24 mouse cellular contexts compared by ENCODE assay signal in genomic region chr11:51951861-51952420, GRCm38 (mm10). TPM values are rescaled to one million over a fixed set of nuclear protein-coding genes. Genes with fewer than 3 reads are reported as not detected.
DNase-seq lines count a peak whose midpoint lies in the region; ATAC-seq and TF ChIP-seq lines count a peak whose summit lies in the region.
"Had no signal": no experiment of that assay in that cellular context is flagged by ENCODE, and none has a peak within 500 bp of the region (broad histone marks: within the 10 kb centered on the region; RNA-seq: fewer than 3 reads in every experiment).

No protein-coding gene starts in this region.

- peak; percentile 12 for DNase-seq in kidney, adult 11 months
- DNase-seq in kidney, adult 8-10 months = no peak
- peak; percentile 65 for DNase-seq in 416B (ENCODE audit: low read depth)
- DNase-seq in NIH3T3 (ENCODE audit: low read depth) = peak; percentile 62
- DNase-seq in kidney, postnatal 25 days = peak; percentile 25 to 48
- DNase-seq in lung, postnatal 0 days (ENCODE audit: low spot score) = no peak
- DNase-seq in forebrain, postnatal 0 days = no peak
- DNase-seq: adrenal gland, postnatal 14 days; cerebellum, adult 8-10 months; gastrocnemius, postnatal 36 days; heart, postnatal 36 days; lung, adult 2 months; right cerebral cortex, postnatal 25 days had no signal

- no peak overlapping the region for H3K4me3 ChIP-seq in lung, postnatal 0 days (ENCODE audit: low read depth, low read length)
- no peak overlapping the region for H3K4me3 ChIP-seq in forebrain, postnatal 0 days (ENCODE audit: low read depth, low read length)
- H3K4me3 ChIP-seq: embryonic facial prominence, embryonic 12.5 days; forebrain, embryonic 10.5 days; heart, embryonic 13.5 days; layer of hippocampus, adult 2 months; limb, embryonic 10.5 days; midbrain, embryonic 12.5 days; neural tube, embryonic 15.5 days had no signal

- no peak for ATAC-seq in lung, postnatal 0 days
- ATAC-seq in forebrain, postnatal 0 days = no peak

- no peak for TF ChIP-seq CTCF in lung, postnatal 0 days (IDR thresholded peaks at IDR 0.05)
- no peak for TF ChIP-seq CTCF in forebrain, postnatal 0 days (IDR thresholded peaks at IDR 0.05; ENCODE audit: low read depth)

- 46% methylated on average over 5 of the region's 5 CpGs for WGBS in lung, postnatal 0 days
- WGBS in forebrain, postnatal 0 days = 62% methylated on average over 5 of the region's 5 CpGs

- H3K9me3 ChIP-seq in lung, postnatal 0 days (ENCODE audit: low read length) = no peaks in the 10 kb centered on the region
- no peaks in the 10 kb centered on the region for H3K9me3 ChIP-seq in forebrain, postnatal 0 days (ENCODE audit: low read length)
- H3K9me3 ChIP-seq: forebrain, embryonic 10.5 days; G1E; limb, embryonic 10.5 days; midbrain, embryonic 12.5 days; neural tube, embryonic 15.5 days had no signal

- H3K9ac ChIP-seq in lung, postnatal 0 days (replicated peaks; ENCODE audit: low read depth) = no peak overlapping the region
- no peak overlapping the region for H3K9ac ChIP-seq in forebrain, postnatal 0 days
- H3K9ac ChIP-seq: embryonic facial prominence, embryonic 12.5 days; heart, embryonic 13.5 days; midbrain, embryonic 12.5 days; neural tube, embryonic 15.5 days had no signal

- H3K36me3 ChIP-seq in lung, postnatal 0 days (ENCODE audit: insufficient read depth, low read length) = no peaks in the 10 kb centered on the region
- no peaks in the 10 kb centered on the region for H3K36me3 ChIP-seq in forebrain, postnatal 0 days (ENCODE audit: insufficient read depth)
- H3K36me3 ChIP-seq: embryonic facial prominence, embryonic 12.5 days; forebrain, embryonic 10.5 days; G1E; heart, embryonic 13.5 days; limb, embryonic 10.5 days; midbrain, embryonic 12.5 days; neural tube, embryonic 15.5 days had no signal

- no peaks in the 10 kb centered on the region for H3K4me1 ChIP-seq in lung, postnatal 0 days (ENCODE audit: insufficient read depth, low read depth, low read length)
- H3K4me1 ChIP-seq in forebrain, postnatal 0 days (ENCODE audit: insufficient read depth) = no peaks in the 10 kb centered on the region
- H3K4me1 ChIP-seq: embryonic facial prominence, embryonic 12.5 days; forebrain, embryonic 10.5 days; limb, embryonic 10.5 days; midbrain, embryonic 12.5 days; neural tube, embryonic 15.5 days had no signal

- H3K4me2 ChIP-seq in lung, postnatal 0 days (replicated peaks; ENCODE audit: low read depth, low read length) = no peak overlapping the region
- no peak overlapping the region for H3K4me2 ChIP-seq in forebrain, postnatal 0 days (ENCODE audit: low read depth)
- H3K4me2 ChIP-seq: embryonic facial prominence, embryonic 12.5 days; heart, embryonic 13.5 days; liver, embryonic 11.5 days; midbrain, embryonic 12.5 days; neural tube, embryonic 15.5 days had no signal

- TF ChIP-seq EP300 in lung, postnatal 0 days (IDR thresholded peaks at IDR 0.05) = no peak

- H3K27ac ChIP-seq in lung, postnatal 0 days (ENCODE audit: low read length) = no peak overlapping the region
- no peak overlapping the region for H3K27ac ChIP-seq in forebrain, postnatal 0 days (ENCODE audit: low read depth, low read length)
- H3K27ac ChIP-seq: embryonic facial prominence, embryonic 12.5 days; forebrain, embryonic 10.5 days; heart, embryonic 13.5 days; layer of hippocampus, adult 2 months; limb, embryonic 10.5 days; macrophage; midbrain, embryonic 12.5 days; neural tube, embryonic 15.5 days; stomach, postnatal 0 days had no signal

- H3K27me3 ChIP-seq in lung, postnatal 0 days (replicated peaks; ENCODE audit: insufficient read depth, low read length) = no peaks in the 10 kb centered on the region
- no peaks in the 10 kb centered on the region for H3K27me3 ChIP-seq in forebrain, postnatal 0 days (ENCODE audit: insufficient read depth, low read length)
- H3K27me3 ChIP-seq: embryonic facial prominence, embryonic 12.5 days; midbrain, embryonic 12.5 days; neural tube, embryonic 15.5 days had no signal

RNA-seq across cellular contexts. Expression of gene Cdkn2aipnl, which starts 15.5 kb away (rescaled TPM):
- polyA plus RNA-seq in lung, postnatal 0 days (2015; fragmentation: Nextera tagmentation; extraction: Ambion mirVana) = 55.9 and 56.9 TPM in 2 replicates
- 95.5 and 107 TPM in 2 replicates for total RNA-seq in forebrain, postnatal 0 days (2014; rRNA removed)
- 121 and 133 TPM in 2 replicates for polyA plus RNA-seq in forebrain, postnatal 0 days (2015; fragmentation: Nextera tagmentation; extraction: Ambion mirVana)

RNA-seq across cellular contexts. Expression of gene Ube2b, which starts 48.6 kb away (rescaled TPM):
- polyA plus RNA-seq in lung, postnatal 0 days (2015; fragmentation: Nextera tagmentation; extraction: Ambion mirVana) = 276 and 280 TPM in 2 replicates
- total RNA-seq in forebrain, postnatal 0 days (2014; rRNA removed) = 148 and 162 TPM in 2 replicates
- 244 and 249 TPM in 2 replicates for polyA plus RNA-seq in forebrain, postnatal 0 days (2015; fragmentation: Nextera tagmentation; extraction: Ambion mirVana)

RNA-seq across cellular contexts. Expression of gene Cdkl3, which starts 52.1 kb away (rescaled TPM):
- polyA plus RNA-seq in lung, postnatal 0 days (2015; fragmentation: Nextera tagmentation; extraction: Ambion mirVana) = 6.1 and 6.4 TPM in 2 replicates
- 33.2 and 35.5 TPM in 2 replicates for total RNA-seq in forebrain, postnatal 0 days (2014; rRNA removed)
- 40.4 and 45.1 TPM in 2 replicates for polyA plus RNA-seq in forebrain, postnatal 0 days (2015; fragmentation: Nextera tagmentation; extraction: Ambion mirVana)

Comparison
In these comparisons a context has a peak if more than half of its experiments do, and no peak if none do; other contexts are left out.
1. DNase-seq: peak in kidney, adult 11 months (single experiment), 416B (single experiment), NIH3T3 (single experiment) and kidney, postnatal 25 days (2 of 2); none in kidney, adult 8-10 months (0 of 2), lung, postnatal 0 days (single experiment) and forebrain, postnatal 0 days (single experiment).